Mouse (Mus musculus) left cerebral cortex, postnatal 25 days (tissue): ENCODE measurements at regions not wholly inside any gene's neighbourhood (a gene's known extent, or its start where the extent isn't known, plus 50 kb on each side); places are given as distances from the start of the nearest gene placed in this dataset.

Experiments
- DNase-seq, 2 experiments: peaks; one replicate each; pipeline ENCODE4 v3.0.0; 2022; ENCODE audit warnings: low spot score in 2 of 2, mixed read lengths in 1 of 2
- intact Hi-C: fragments of 180-260 bp; cut with DNase I; formaldehyde crosslinking; loops from one replicate; pipeline ENCODE4 v1.15.1; 2025

GRCm38 (mm10) chr15:31087607-31088006 lies 136.5 kb upstream of the Dap start:
- intact Hi-C loops: no loop called here

GRCm38 (mm10) chr15:31091916-31092570 lies 132.1 kb upstream of the Dap start:
- intact Hi-C loops: no loop called here

More at GRCm38 (mm10) chr15:31087607-31088006, 136.5 kb upstream of the Dap start:
- no peak for DNase-seq

GRCm38 (mm10) chr15:31096206-31096605 lies 127.9 kb upstream of the Dap start:
- intact Hi-C loops: no loop called here
- peak in 1 of 2 experiments; percentile 72 for DNase-seq

More at GRCm38 (mm10) chr15:31091916-31092570, 132.1 kb upstream of the Dap start:
- DNase-seq: peak; percentile 81 to 95

- intact Hi-C loops: no loop called here
- no peak for DNase-seq
Observed at GRCm38 (mm10) chr15:31097301-31097700, 126.8 kb upstream of the Dap start.

GRCm38 (mm10) chr15:31104743-31105142 lies 119.4 kb upstream of the Dap start:
- intact Hi-C loops: no loop called here
- DNase-seq: no peak

- intact Hi-C loops: no loop called here
- no peak for DNase-seq
Observed at GRCm38 (mm10) chr15:31106907-31107306, 117.2 kb upstream of the Dap start.

GRCm38 (mm10) chr15:31113216-31113615 lies 110.9 kb upstream of the Dap start:
- intact Hi-C loops: no loop called here
- DNase-seq: no peak

- no peak for DNase-seq
- intact Hi-C loops: no loop called here
Observed at GRCm38 (mm10) chr15:31117338-31117737, 106.8 kb upstream of the Dap start.

- no peak for DNase-seq
- intact Hi-C loops: no loop called here
Observed at GRCm38 (mm10) chr15:31120147-31120546, 104.0 kb upstream of the Dap start.

GRCm38 (mm10) chr15:31125784-31126183 lies 98.3 kb upstream of the Dap start:
- intact Hi-C loops: no loop called here
- DNase-seq: no peak

GRCm38 (mm10) chr15:31126999-31127398 lies 97.1 kb upstream of the Dap start:
- DNase-seq: no peak
- intact Hi-C loops: no loop called here

GRCm38 (mm10) chr15:31134891-31135290 lies 89.2 kb upstream of the Dap start:
- DNase-seq: peak; percentile 32 to 63
- intact Hi-C loops: no loop called here

- intact Hi-C loops: no loop called here
Observed at GRCm38 (mm10) chr15:31138637-31139036, 85.5 kb upstream of the Dap start.

GRCm38 (mm10) chr15:31141750-31142149 lies 82.4 kb upstream of the Dap start:
- intact Hi-C loops: no loop called here
- no peak for DNase-seq

More at GRCm38 (mm10) chr15:31138637-31139036, 85.5 kb upstream of the Dap start:
- DNase-seq: no peak

GRCm38 (mm10) chr15:31148251-31149145 lies 75.6 kb upstream of the Dap start:
- intact Hi-C loops: no loop called here
- DNase-seq: no peak

GRCm38 (mm10) chr15:31149855-31150254 lies 74.3 kb upstream of the Dap start:
- intact Hi-C loops: loop anchor here (5.0 kb wide), 1 partner anchor 223 kb away; no protein-coding TSS in a partner anchor
- no peak for DNase-seq

- intact Hi-C loops: loop anchor here (5.0 kb wide), 1 partner anchor 224 kb away; no protein-coding TSS in a partner anchor
- peak; percentile 82 to 84 for DNase-seq
Observed at GRCm38 (mm10) chr15:31150546-31151471, 73.3 kb upstream of the Dap start.

GRCm38 (mm10) chr15:31155141-31155540 lies 69.0 kb upstream of the Dap start:
- intact Hi-C loops: no loop called here
- DNase-seq: no peak

- intact Hi-C loops: no loop called here
- no peak for DNase-seq
Observed at GRCm38 (mm10) chr15:31166543-31167105, 57.5 kb upstream of the Dap start.
